Mouse (Mus musculus) heart, postnatal 0 days (tissue): ENCODE measurements around the gene Impg1. TPM values are rescaled to one million over a fixed set of nuclear protein-coding genes. Genes with fewer than 3 reads are reported as not detected.
"Not testable (repeated sequence)": the region's sequence is repeated elsewhere in the genome, so short reads cannot be mapped to it uniquely, and the experiment has no call there.

Experiments
- ATAC-seq: fragments of 200-750 bp; cut with Nextera tagmentation; 2 replicates; pipeline ENCODE4 v1.8.0; 2017; ENCODE audit warnings: low read depth, moderate number of reproducible peaks, moderate library complexity; ENCODE audit not compliant: insufficient read depth
- DNase-seq: peaks from one replicate; pipeline ENCODE4 v3.0.0-alpha.2; 2016; ENCODE audit warnings: low spot score
- H3K27ac ChIP-seq: fragments of 300-500 bp; sonication (generic); 2 replicates; pipeline ENCODE4 v1.5.1; 2014; ENCODE audit warnings: low read depth, mild to moderate bottlenecking
- H3K27me3 ChIP-seq: fragments of 300-500 bp; sonication (generic); 2 replicates; pipeline ENCODE4 v1.6.1; 2014; ENCODE audit warnings: low read length, mixed read lengths; ENCODE audit not compliant: control insufficient read depth, insufficient read depth
- H3K36me3 ChIP-seq: fragments of 300-500 bp; sonication (generic); replicated peaks from 2 replicates; pipeline ENCODE4 v1.6.1; 2014; ENCODE audit warnings: low read length, mixed read lengths; ENCODE audit not compliant: control insufficient read depth, insufficient read depth
- H3K4me1 ChIP-seq: fragments of 300-500 bp; sonication (generic); 2 replicates; pipeline ENCODE4 v1.6.1; 2014; ENCODE audit warnings: antibody characterized with exemption; ENCODE audit not compliant: control insufficient read depth, insufficient read depth
- H3K4me2 ChIP-seq: fragments of 300-500 bp; sonication (generic); 2 replicates; pipeline ENCODE4 v1.6.1; 2014; ENCODE audit warnings: low read depth, mild to moderate bottlenecking, low read length, moderate library complexity
- H3K4me3 ChIP-seq: fragments of 300-500 bp; sonication (generic); 2 replicates; pipeline ENCODE4 v1.5.1; 2014; ENCODE audit warnings: low read depth, low read length
- H3K9ac ChIP-seq: fragments of 300-500 bp; sonication (generic); replicated peaks from 2 replicates; pipeline ENCODE4 v1.6.1; 2014; ENCODE audit warnings: low read depth, low read length, mixed read lengths
- H3K9me3 ChIP-seq: fragments of 300-500 bp; sonication (generic); replicated peaks from 2 replicates; pipeline ENCODE4 v1.6.1; 2016; ENCODE audit warnings: low read length; ENCODE audit not compliant: control insufficient read depth
- CTCF ChIP-seq: IDR thresholded peaks from 2 replicates; pipeline ENCODE4 v1.5.1; 2016; ENCODE audit warnings: antibody characterized with exemption, control low read depth, low read depth
- EP300 ChIP-seq: IDR thresholded peaks from 2 replicates; pipeline ENCODE4 v1.6.1; 2016; ENCODE audit warnings: antibody characterized with exemption, low read depth
- whole genome bisulfite sequencing: fragments of 180-500 bp; shearing (Covaris S2); extraction: QIAGEN DNeasy Blood & Tissue Kit; methylation state at CpG from one replicate; pipeline ENCODE4 v1.1.7; 2014; 5-methylcytosine and 5-hydroxymethylcytosine counted together
- polyA plus RNA-seq: library from polyadenylated mRNA; unstranded; fragments of >200 nt; fragmentation: Nextera tagmentation; extraction: Ambion mirVana; gene quantifications from 2 replicates; pipeline ENCODE4 v1.2.1, GENCODE M21; 2015
- total RNA-seq: library from RNA; depleted of rRNA; stranded (reverse); fragments of >200 nt; gene quantifications from 2 replicates; pipeline ENCODE4 v1.2.3, GENCODE M21; 2014; ENCODE audit warnings: low replicate concordance

Impg1 gene
- total and polyA plus RNA-seq, 2 experiments from 2014 or later: not detected

- H3K9me3 ChIP-seq: no peaks in the 10 kb centered on the region
- H3K4me1 ChIP-seq: no peaks in the 10 kb centered on the region
- no peak for ATAC-seq
- H3K36me3 ChIP-seq: no peaks in the 10 kb centered on the region
- H3K4me3 ChIP-seq: no peak overlapping the region
- TF ChIP-seq EP300 (no peak), CTCF (no peak)
- DNase-seq: no peak
- H3K27ac ChIP-seq: no peak overlapping the region
- H3K27me3 ChIP-seq: no peaks in the 10 kb centered on the region
- no peak overlapping the region for H3K9ac ChIP-seq
- H3K4me2 ChIP-seq: no peak overlapping the region
- 66% methylated on average over 14 of the region's 14 CpGs for WGBS
Observed at GRCm38 (mm10) chr9:80333998-80334605, 131.2 kb downstream of the Impg1 start.

- no peak overlapping the region for H3K9ac ChIP-seq
- no peaks in the 10 kb centered on the region for H3K36me3 ChIP-seq
- no peak overlapping the region for H3K4me3 ChIP-seq
- H3K27ac ChIP-seq: no peak overlapping the region
- no peaks in the 10 kb centered on the region for H3K9me3 ChIP-seq
- DNase-seq (no peak), ATAC-seq (no peak)
- no peaks in the 10 kb centered on the region for H3K4me1 ChIP-seq
- H3K27me3 ChIP-seq: no peaks in the 10 kb centered on the region
- no peak for TF ChIP-seq EP300
- no peak for TF ChIP-seq CTCF
- no peak overlapping the region for H3K4me2 ChIP-seq
- 51% methylated on average over 8 of the region's 8 CpGs for WGBS
Observed at GRCm38 (mm10) chr9:80333466-80333865, 131.8 kb downstream of the Impg1 start.

- Histone ChIP-seq H3K36me3 (no peaks in the 10 kb centered on the region), H3K9ac (0 out of 2 replicates have a peak overlapping the region, but pooled peaks have one; percentile 26), H3K27me3 (no peaks in the 10 kb centered on the region), H3K27ac (no peak overlapping the region), H3K4me1 (no peaks in the 10 kb centered on the region), H3K9me3 (no peaks in the 10 kb centered on the region), H3K4me3 (peak overlapping the region; percentile 35), H3K4me2 (peak overlapping the region; percentile 65)
- peak; percentile 63 for DNase-seq
- whole genome bisulfite sequencing: 13% methylated on average over 14 of the region's 14 CpGs
- peak; percentile 51 for ATAC-seq
- TF ChIP-seq EP300 (no peak), CTCF (peak; percentile 58)
Observed at GRCm38 (mm10) chr9:80332153-80332552, 133.1 kb downstream of the Impg1 start.

- H3K4me2 ChIP-seq, H3K4me1 ChIP-seq, H3K27ac ChIP-seq, ATAC-seq, DNase-seq, H3K4me3 ChIP-seq, H3K27me3 ChIP-seq, H3K9me3 ChIP-seq, H3K9ac ChIP-seq, H3K36me3 ChIP-seq: not testable (repeated sequence)
- WGBS: 93% methylated on average over 2 of the region's 2 CpGs
Observed at GRCm38 (mm10) chr9:80321051-80321887, 144.0 kb downstream of the Impg1 start.

GRCm38 (mm10) chr9:80318027-80318426 is 147.3 kb downstream of the Impg1 start:
- ATAC-seq (no peak), DNase-seq (no peak)
- no peak overlapping the region for H3K9ac ChIP-seq
- no peaks in the 10 kb centered on the region for H3K27me3 ChIP-seq
- no peaks in the 10 kb centered on the region for H3K36me3 ChIP-seq
- no peaks in the 10 kb centered on the region for H3K9me3 ChIP-seq
- no peak overlapping the region for H3K4me2 ChIP-seq
- no peak for TF ChIP-seq CTCF
- no peak for TF ChIP-seq EP300
- H3K27ac ChIP-seq: no peak overlapping the region
- WGBS: 38% methylated on average over 6 of the region's 6 CpGs
- H3K4me1 ChIP-seq: no peaks in the 10 kb centered on the region
- no peak overlapping the region for H3K4me3 ChIP-seq
